Comparison of ENCODE assay signal across 15 mouse cellular contexts in genomic region chr5:92204162-92205036, GRCm38 (mm10). TPM values are rescaled to one million over a fixed set of nuclear protein-coding genes. Genes with fewer than 3 reads are reported as not detected.
DNase-seq lines count a peak whose midpoint lies in the region; ATAC-seq and TF ChIP-seq lines count a peak whose summit lies in the region.
"Had no signal": no experiment of that assay in that cellular context is flagged by ENCODE, and none has a peak within 500 bp of the region (broad histone marks: within the 10 kb centered on the region; RNA-seq: fewer than 3 reads in every experiment).

No protein-coding gene starts in this region.

- DNase-seq in kidney, adult 2 months, result peak; percentile 17
- peak; percentile 61 for DNase-seq in MEL-GATA-1-ER (ENCODE audit: extremely low read depth, low read depth)
- peak; percentile 44 for DNase-seq in liver, postnatal 0 days
- DNase-seq in limb, embryonic 10.5 days (ENCODE audit: low spot score), result no peak
- DNase-seq in B cell, adult 2 months, result no peak
- DNase-seq: cerebellum, adult 2 months had no signal

- H3K4me1 ChIP-seq in kidney, adult 2 months (ENCODE audit: control insufficient read depth, insufficient read depth, low read length), result peaks cover 8% of the 10 kb centered on the region; the same call in 1 of the 2 replicates
- H3K4me1 ChIP-seq in kidney, embryonic 14.5 days (ENCODE audit: control insufficient read depth, insufficient read depth, low read length), result no peaks in the 10 kb centered on the region
- peaks cover 21% of the 10 kb centered on the region for H3K4me1 ChIP-seq in liver, postnatal 0 days (ENCODE audit: insufficient read depth)
- H3K4me1 ChIP-seq in limb, embryonic 10.5 days, result no peaks in the 10 kb centered on the region
- H3K4me1 ChIP-seq: embryonic facial prominence, embryonic 13.5 days; hindbrain, embryonic 12.5 days; midbrain, embryonic 12.5 days had no signal

- no peaks in the 10 kb centered on the region for H3K27me3 ChIP-seq in kidney, adult 2 months (replicated peaks; ENCODE audit: control insufficient read depth, insufficient read depth, low read length)
- no peaks in the 10 kb centered on the region for H3K27me3 ChIP-seq in kidney, embryonic 14.5 days (ENCODE audit: control insufficient read depth, insufficient read depth, low read length)
- H3K27me3 ChIP-seq in liver, postnatal 0 days (ENCODE audit: insufficient read depth, low read length), result no peaks in the 10 kb centered on the region
- H3K27me3 ChIP-seq in limb, embryonic 10.5 days (ENCODE audit: low read depth, poor library complexity, severe bottlenecking), result no peaks in the 10 kb centered on the region
- H3K27me3 ChIP-seq: embryonic facial prominence, embryonic 13.5 days; hindbrain, embryonic 12.5 days; midbrain, embryonic 12.5 days had no signal

- no peak for ATAC-seq in kidney, embryonic 14.5 days (ENCODE audit: low FRiP score, low TSS enrichment)
- peak; percentile 10 to 22; a peak in 1 of 4 replicates for ATAC-seq in hematopoietic stem cell, adult 5-6 weeks (replicated peaks in 1 of 2; ENCODE audit: insufficient read depth in 1 of 2, low FRiP score in 2 of 2, low TSS enrichment in 1 of 2, low read depth in 1 of 2, poor library complexity in 2 of 2, severe bottlenecking in 2 of 2)
- ATAC-seq in liver, postnatal 0 days, result peak; percentile 94
- no peak for ATAC-seq in monocyte, adult 5-6 weeks (replicated peaks; ENCODE audit: insufficient number of reproducible peaks, low FRiP score, low TSS enrichment, poor library complexity, severe bottlenecking)

- H3K27ac ChIP-seq in kidney, adult 2 months (ENCODE audit: insufficient read depth, low read depth, low read length), result no peak overlapping the region
- no peak overlapping the region for H3K27ac ChIP-seq in kidney, embryonic 14.5 days (ENCODE audit: low read depth, low read length)
- H3K27ac ChIP-seq in liver, postnatal 0 days (ENCODE audit: low read depth), result peak overlapping the region; percentile 72
- H3K27ac ChIP-seq in limb, embryonic 10.5 days, result no peak overlapping the region
- H3K27ac ChIP-seq: embryonic facial prominence, embryonic 13.5 days; hindbrain, embryonic 12.5 days; midbrain, embryonic 12.5 days had no signal

- no peaks in the 10 kb centered on the region for H3K9me3 ChIP-seq in kidney, embryonic 14.5 days (ENCODE audit: control insufficient read depth, low read length)
- no peaks in the 10 kb centered on the region for H3K9me3 ChIP-seq in liver, postnatal 0 days (ENCODE audit: low read length)
- H3K9me3 ChIP-seq in limb, embryonic 10.5 days (replicated peaks), result no peaks in the 10 kb centered on the region
- H3K9me3 ChIP-seq: embryonic facial prominence, embryonic 13.5 days; hindbrain, embryonic 12.5 days; midbrain, embryonic 12.5 days had no signal

- no peak overlapping the region for H3K4me3 ChIP-seq in kidney, adult 2 months (ENCODE audit: insufficient read depth, low read depth, low read length)
- no peak overlapping the region for H3K4me3 ChIP-seq in kidney, embryonic 14.5 days (ENCODE audit: low read length)
- no peak overlapping the region for H3K4me3 ChIP-seq in liver, postnatal 0 days (ENCODE audit: low read depth, low read length)
- H3K4me3 ChIP-seq in limb, embryonic 10.5 days, result no peak overlapping the region
- H3K4me3 ChIP-seq: embryonic facial prominence, embryonic 13.5 days; hindbrain, embryonic 12.5 days; midbrain, embryonic 12.5 days had no signal

- no peak for TF ChIP-seq POLR2A in kidney, adult 2 months (IDR thresholded peaks at IDR 0.05; ENCODE audit: low read depth, low read length)

- no peak overlapping the region for H3K4me2 ChIP-seq in kidney, embryonic 14.5 days (replicated peaks; ENCODE audit: low read depth, low read length)
- H3K4me2 ChIP-seq in liver, postnatal 0 days (ENCODE audit: low read depth, low read length), result no peak overlapping the region; the same call in 1 of the 2 replicates
- H3K4me2 ChIP-seq: embryonic facial prominence, embryonic 13.5 days; hindbrain, embryonic 12.5 days; midbrain, embryonic 12.5 days had no signal

- no peak overlapping the region for H3K9ac ChIP-seq in kidney, embryonic 14.5 days (ENCODE audit: low read depth, low read length)
- no peak overlapping the region for H3K9ac ChIP-seq in liver, postnatal 0 days (replicated peaks)
- H3K9ac ChIP-seq: embryonic facial prominence, embryonic 13.5 days; hindbrain, embryonic 12.5 days; midbrain, embryonic 12.5 days had no signal

- TF ChIP-seq CTCF in kidney, adult 2 months (conservative IDR thresholded peaks at IDR 0.05; ENCODE audit: insufficient read depth, insufficient read length, low read depth, low read length), result no peak
- no peak for TF ChIP-seq CTCF in liver, postnatal 0 days (IDR thresholded peaks at IDR 0.05; ENCODE audit: low read depth)

- 69% methylated on average over 6 of the region's 6 CpGs for WGBS in kidney, adult 2 months
- WGBS in kidney, embryonic 14.5 days, result 87% methylated on average over 6 of the region's 6 CpGs
- WGBS in liver, postnatal 0 days (ENCODE audit: insufficient replicate concordance), result 44% methylated on average over 6 of the region's 6 CpGs
- WGBS in limb, embryonic 10.5 days, result 85% methylated on average over 6 of the region's 6 CpGs

- H3K36me3 ChIP-seq in kidney, adult 2 months (ENCODE audit: control insufficient read depth, insufficient read depth, low read length), result no peaks in the 10 kb centered on the region; the same call in 1 of the 2 replicates
- peaks cover 43% of the 10 kb centered on the region for H3K36me3 ChIP-seq in kidney, embryonic 14.5 days (ENCODE audit: control insufficient read depth, insufficient read depth, low read length)
- peaks cover 28% of the 10 kb centered on the region for H3K36me3 ChIP-seq in liver, postnatal 0 days (replicated peaks; ENCODE audit: insufficient read depth, low read length)
- peaks cover 54% of the 10 kb centered on the region for H3K36me3 ChIP-seq in limb, embryonic 10.5 days

- TF ChIP-seq EP300 in liver, postnatal 0 days (IDR thresholded peaks at IDR 0.05; ENCODE audit: low read depth), result peak; percentile 78

RNA-seq across cellular contexts. Expression of gene U90926, which starts 10.8 kb away (rescaled TPM):
- not detected in 2 replicates for polyA plus RNA-seq in kidney, adult 2 months (2012; rRNA removed)
- not detected in 2 replicates for polyA plus RNA-seq in kidney, embryonic 14.5 days (2014; fragmentation: Nextera tagmentation; extraction: Ambion mirVana)
- not detected in 2 replicates for total RNA-seq in hematopoietic stem cell, adult 5-6 weeks (2017)
- polyA plus RNA-seq in liver, postnatal 0 days (2015; fragmentation: Nextera tagmentation; extraction: Ambion mirVana), result not detected in 2 replicates
- 6.3 TPM in 1 of 3 replicates, not detected in the others for total RNA-seq in monocyte, adult 5-6 weeks (2017)
- polyA plus RNA-seq in limb, embryonic 10.5 days (2016; fragmentation: Nextera tagmentation; extraction: Ambion mirVana), result not detected in 2 replicates
- total RNA-seq: layer of hippocampus, postnatal 10 days had no signal
- polyA plus RNA-seq: cerebellum, adult 2 months; embryonic facial prominence, embryonic 13.5 days; hindbrain, embryonic 12.5 days; limb, embryonic 14.5 days; midbrain, embryonic 12.5 days; neural tube, embryonic 14.5 days had no signal

RNA-seq across cellular contexts. Expression of gene Ppef2, which starts 51.7 kb away (rescaled TPM):
- 0.45 TPM in 2 replicates for polyA plus RNA-seq in kidney, adult 2 months (2012; rRNA removed)
- 0.31 TPM in 1 of 2 replicates, not detected in the other for polyA plus RNA-seq in kidney, embryonic 14.5 days (2014; fragmentation: Nextera tagmentation; extraction: Ambion mirVana)
- total RNA-seq in hematopoietic stem cell, adult 5-6 weeks (2017), result not detected in 2 replicates
- polyA plus RNA-seq in liver, postnatal 0 days (2015; fragmentation: Nextera tagmentation; extraction: Ambion mirVana), result 0.15 TPM in 1 of 2 replicates, not detected in the other
- total RNA-seq in monocyte, adult 5-6 weeks (2017), result 3.7 TPM in 1 of 3 replicates, not detected in the others
- polyA plus RNA-seq in limb, embryonic 10.5 days (2016; fragmentation: Nextera tagmentation; extraction: Ambion mirVana), result 0.16 and 0.58 TPM in 2 replicates

Comparison
In these comparisons a context has a peak if more than half of its experiments do, and no peak if none do; other contexts are left out.
1. DNase-seq: peak in kidney, adult 2 months (single experiment), MEL-GATA-1-ER (single experiment) and liver, postnatal 0 days (single experiment); none in limb, embryonic 10.5 days (single experiment) and B cell, adult 2 months (0 of 2).
2. ATAC-seq: peak in hematopoietic stem cell, adult 5-6 weeks (2 of 2) and liver, postnatal 0 days (single experiment); none in kidney, embryonic 14.5 days (single experiment) and monocyte, adult 5-6 weeks (single experiment).